30 mouse cellular contexts compared by ENCODE assay signal in genomic region chr3:105478876-105479275, GRCm38 (mm10). TPM values are rescaled to one million over a fixed set of nuclear protein-coding genes. Genes with fewer than 3 reads are reported as not detected.
DNase-seq lines count a peak whose midpoint lies in the region; ATAC-seq and TF ChIP-seq lines count a peak whose summit lies in the region.
"Had no signal": no experiment of that assay in that cellular context is flagged by ENCODE, and none has a peak within 500 bp of the region (broad histone marks: within the 10 kb centered on the region; RNA-seq: fewer than 3 reads in every experiment).

No protein-coding gene starts in this region.

- H3K4me1 ChIP-seq in forebrain, postnatal 0 days (ENCODE audit: insufficient read depth) = peaks cover 13% of the 10 kb centered on the region
- peaks cover 16% of the 10 kb centered on the region for H3K4me1 ChIP-seq in forebrain, embryonic 14.5 days (ENCODE audit: control insufficient read depth, insufficient read depth, low read length)
- H3K4me1 ChIP-seq in intestine, embryonic 15.5 days (replicated peaks) = no peaks in the 10 kb centered on the region
- peaks cover 22% of the 10 kb centered on the region; the same call in 1 of the 2 replicates for H3K4me1 ChIP-seq in midbrain, embryonic 14.5 days (ENCODE audit: control insufficient read depth, insufficient read depth, low read length)
- H3K4me1 ChIP-seq: limb, embryonic 15.5 days; stomach, embryonic 15.5 days had no signal

- H3K9me3 ChIP-seq in forebrain, postnatal 0 days (ENCODE audit: low read length) = no peaks in the 10 kb centered on the region
- H3K9me3 ChIP-seq in forebrain, embryonic 14.5 days (replicated peaks; ENCODE audit: control insufficient read depth, low read length) = no peaks in the 10 kb centered on the region
- no peaks in the 10 kb centered on the region for H3K9me3 ChIP-seq in intestine, embryonic 15.5 days
- no peaks in the 10 kb centered on the region for H3K9me3 ChIP-seq in midbrain, embryonic 14.5 days (ENCODE audit: control insufficient read depth, low read length)
- H3K9me3 ChIP-seq: G1E; hindbrain, embryonic 12.5 days; kidney, embryonic 15.5 days; limb, embryonic 10.5 days; limb, embryonic 15.5 days; midbrain, embryonic 13.5 days; stomach, embryonic 15.5 days had no signal

- WGBS in forebrain, postnatal 0 days = 65% methylated on average over 4 of the region's 4 CpGs
- WGBS in forebrain, embryonic 14.5 days = 84% methylated on average over 4 of the region's 4 CpGs
- WGBS in intestine, embryonic 15.5 days = 87% methylated on average over 4 of the region's 4 CpGs
- WGBS in midbrain, embryonic 14.5 days = 92% methylated on average over 4 of the region's 4 CpGs

- no peaks in the 10 kb centered on the region for H3K27me3 ChIP-seq in forebrain, postnatal 0 days (ENCODE audit: insufficient read depth, low read length)
- no peaks in the 10 kb centered on the region for H3K27me3 ChIP-seq in forebrain, embryonic 14.5 days (replicated peaks; ENCODE audit: control insufficient read depth, insufficient read depth, low read length)
- H3K27me3 ChIP-seq in intestine, embryonic 15.5 days (replicated peaks) = no peaks in the 10 kb centered on the region
- no peaks in the 10 kb centered on the region for H3K27me3 ChIP-seq in midbrain, embryonic 14.5 days (ENCODE audit: control insufficient read depth, insufficient read depth, low read length)
- H3K27me3 ChIP-seq: hindbrain, embryonic 12.5 days; limb, embryonic 15.5 days; midbrain, embryonic 13.5 days; stomach, embryonic 15.5 days had no signal

- 0 out of 2 replicates have a peak, but pooled peaks have one; percentile 16 for ATAC-seq in forebrain, postnatal 0 days
- no peak for ATAC-seq in forebrain, embryonic 14.5 days
- ATAC-seq in cerebellum, adult (ENCODE audit: insufficient number of reproducible peaks, low FRiP score, low TSS enrichment) = peak; percentile 34; the same call in 1 of the 2 replicates
- ATAC-seq in intestine, embryonic 15.5 days = no peak
- ATAC-seq in midbrain, embryonic 14.5 days (ENCODE audit: low FRiP score, low TSS enrichment) = no peak
- ATAC-seq: midbrain, embryonic 13.5 days had no signal

- H3K36me3 ChIP-seq in forebrain, postnatal 0 days (ENCODE audit: insufficient read depth) = no peaks in the 10 kb centered on the region
- no peaks in the 10 kb centered on the region for H3K36me3 ChIP-seq in forebrain, embryonic 14.5 days (ENCODE audit: control insufficient read depth, insufficient read depth, low read length)
- no peaks in the 10 kb centered on the region for H3K36me3 ChIP-seq in intestine, embryonic 15.5 days
- H3K36me3 ChIP-seq in midbrain, embryonic 14.5 days (ENCODE audit: control insufficient read depth, insufficient read depth, low read length) = no peaks in the 10 kb centered on the region
- H3K36me3 ChIP-seq: G1E; hindbrain, embryonic 12.5 days; kidney, embryonic 15.5 days; limb, embryonic 10.5 days; limb, embryonic 15.5 days; midbrain, embryonic 13.5 days; stomach, embryonic 15.5 days had no signal

- H3K4me2 ChIP-seq in forebrain, postnatal 0 days (ENCODE audit: low read depth) = no peak overlapping the region
- H3K4me2 ChIP-seq in forebrain, embryonic 14.5 days (ENCODE audit: low read length) = no peak overlapping the region
- H3K4me2 ChIP-seq in intestine, embryonic 15.5 days (replicated peaks) = no peak overlapping the region
- H3K4me2 ChIP-seq in midbrain, embryonic 14.5 days (ENCODE audit: low read length) = no peak overlapping the region
- H3K4me2 ChIP-seq: heart, embryonic 11.5 days; hindbrain, embryonic 12.5 days; kidney, embryonic 15.5 days; limb, embryonic 15.5 days; midbrain, embryonic 13.5 days; stomach, embryonic 15.5 days had no signal

- no peak overlapping the region for H3K4me3 ChIP-seq in forebrain, postnatal 0 days (ENCODE audit: low read depth, low read length)
- H3K4me3 ChIP-seq in forebrain, embryonic 14.5 days (ENCODE audit: low read depth, low read length) = no peak overlapping the region
- no peak overlapping the region for H3K4me3 ChIP-seq in intestine, embryonic 15.5 days (replicated peaks)
- no peak overlapping the region for H3K4me3 ChIP-seq in midbrain, embryonic 14.5 days (replicated peaks; ENCODE audit: low read depth, low read length)
- H3K4me3 ChIP-seq: erythroblast, embryonic 14.5 days; hindbrain, embryonic 12.5 days; kidney, embryonic 15.5 days; limb, embryonic 10.5 days; limb, embryonic 15.5 days; midbrain, embryonic 13.5 days; stomach, embryonic 15.5 days had no signal

- DNase-seq in forebrain, postnatal 0 days = no peak
- DNase-seq in forebrain, embryonic 14.5 days (ENCODE audit: low spot score) = no peak
- DNase-seq in cerebellum, adult 8-10 months = peak; percentile 75
- peak; percentile 81 to 85 for DNase-seq in cerebellum, postnatal 25 days
- DNase-seq in midbrain, embryonic 14.5 days = no peak
- DNase-seq: adrenal gland, adult 8-10 months; gastrocnemius, postnatal 36 days; heart, adult 18-20 months; heart, postnatal 36 days; kidney, adult 18-20 months; kidney, postnatal 25 days; lung, adult 2 months; lung, postnatal 10 days; right cerebral cortex, postnatal 25 days; thymus, postnatal 36 days had no signal

- no peak overlapping the region for H3K9ac ChIP-seq in forebrain, postnatal 0 days
- H3K9ac ChIP-seq in forebrain, embryonic 14.5 days (ENCODE audit: low read length) = no peak overlapping the region
- H3K9ac ChIP-seq in intestine, embryonic 15.5 days = no peak overlapping the region
- no peak overlapping the region for H3K9ac ChIP-seq in midbrain, embryonic 14.5 days (replicated peaks; ENCODE audit: low read length)
- H3K9ac ChIP-seq: hindbrain, embryonic 12.5 days; kidney, embryonic 15.5 days; limb, embryonic 15.5 days; liver, embryonic 14.5 days; midbrain, embryonic 13.5 days; stomach, embryonic 15.5 days had no signal

- no peak for TF ChIP-seq CTCF in forebrain, postnatal 0 days (IDR thresholded peaks at IDR 0.05; ENCODE audit: low read depth)

- H3K27ac ChIP-seq in forebrain, postnatal 0 days (ENCODE audit: low read depth, low read length) = no peak overlapping the region
- no peak overlapping the region for H3K27ac ChIP-seq in forebrain, embryonic 14.5 days (ENCODE audit: low read depth, low read length)
- no peak overlapping the region for H3K27ac ChIP-seq in intestine, embryonic 15.5 days
- H3K27ac ChIP-seq in midbrain, embryonic 14.5 days (replicated peaks; ENCODE audit: low read depth, low read length) = no peak overlapping the region
- H3K27ac ChIP-seq: hindbrain, embryonic 12.5 days; kidney, embryonic 15.5 days; limb, embryonic 10.5 days; limb, embryonic 15.5 days; liver, embryonic 14.5 days; macrophage; midbrain, embryonic 13.5 days; stomach, embryonic 15.5 days had no signal

RNA-seq across cellular contexts. Expression of gene Kcnd3, which starts 26.7 kb away (rescaled TPM):
- total RNA-seq in forebrain, postnatal 0 days (2014; rRNA removed) = 34.8 and 48.9 TPM in 2 replicates
- polyA plus RNA-seq in forebrain, postnatal 0 days (2015; fragmentation: Nextera tagmentation; extraction: Ambion mirVana) = 4.4 and 7.5 TPM in 2 replicates
- polyA plus RNA-seq in forebrain, embryonic 14.5 days (2014; fragmentation: Nextera tagmentation; extraction: Ambion mirVana) = 6.3 and 7.7 TPM in 2 replicates
- polyA plus RNA-seq in intestine, embryonic 15.5 days (2015; fragmentation: Nextera tagmentation; extraction: Ambion mirVana) = 4.3 and 4.5 TPM in 2 replicates
- 13.2 and 15.9 TPM in 2 replicates for polyA plus RNA-seq in midbrain, embryonic 14.5 days (2014; fragmentation: Nextera tagmentation; extraction: Ambion mirVana)
- total RNA-seq: megakaryocyte-erythroid progenitor cell, adult 5-6 weeks; monocyte, adult 5-6 weeks had no signal
- polyA plus RNA-seq: erythroblast, embryonic 14.5 days; G1E; macrophage had no signal

Comparison
In these comparisons a context has a peak if more than half of its experiments do, and no peak if none do; other contexts are left out.
1. ATAC-seq: peak in forebrain, postnatal 0 days (single experiment) and cerebellum, adult (single experiment); none in forebrain, embryonic 14.5 days (single experiment), intestine, embryonic 15.5 days (single experiment) and midbrain, embryonic 14.5 days (single experiment).
2. DNase-seq: peak in cerebellum, adult 8-10 months (single experiment) and cerebellum, postnatal 25 days (2 of 2); none in forebrain, postnatal 0 days (single experiment), forebrain, embryonic 14.5 days (single experiment) and midbrain, embryonic 14.5 days (single experiment).